Mouse (Mus musculus) small intestine, adult 2 months (tissue): ENCODE measurements at regions not wholly inside any gene's neighbourhood (a gene's known extent, or its start where the extent isn't known, plus 50 kb on each side); places are given as distances from the start of the nearest gene placed in this dataset.
"Not testable (repeated sequence)": the region's sequence is repeated elsewhere in the genome, so short reads cannot be mapped to it uniquely, and the experiment has no call there.

Source experiments
- H3K27ac ChIP-seq: fragments of 200-500 bp; 2 replicates; pipeline ENCODE4 v1.5.1; 2012; ENCODE audit warnings: low read depth, low read length, control low read depth, inconsistent platforms; ENCODE audit not compliant: insufficient read depth
- H3K27me3 ChIP-seq: fragments of 200-500 bp; 2 replicates; pipeline ENCODE4 v1.6.1; 2012; ENCODE audit warnings: mild to moderate bottlenecking, moderate library complexity, low read length, inconsistent platforms; ENCODE audit not compliant: control insufficient read depth, insufficient read depth
- H3K36me3 ChIP-seq: fragments of 200-500 bp; 2 replicates; pipeline ENCODE4 v1.6.1; 2012; ENCODE audit warnings: mild to moderate bottlenecking, low read length, control low read depth, inconsistent platforms; ENCODE audit not compliant: control insufficient read depth, insufficient read depth
- H3K4me1 ChIP-seq: fragments of 200-500 bp; 2 replicates; pipeline ENCODE4 v1.6.1; 2012; ENCODE audit warnings: low read length, inconsistent platforms, mixed read lengths; ENCODE audit not compliant: control insufficient read depth, insufficient read depth, insufficient read length
- H3K4me3 ChIP-seq: fragments of 200-500 bp; 2 replicates; pipeline ENCODE4 v1.5.1; 2012; ENCODE audit warnings: low read depth, mild to moderate bottlenecking, control low read depth, inconsistent platforms, low read length, moderate library complexity
- CTCF ChIP-seq: fragments of 200-500 bp; IDR thresholded peaks from 2 replicates; pipeline ENCODE4 v1.5.1; 2012; ENCODE audit warnings: low read depth, mild to moderate bottlenecking, control low read depth, inconsistent platforms, low read length, moderate library complexity, mixed read lengths; ENCODE audit not compliant: insufficient replicate concordance, insufficient read length; ENCODE audit errors: extremely low read depth
- POLR2A ChIP-seq: fragments of 200-500 bp; IDR thresholded peaks from 2 replicates; pipeline ENCODE4 v1.6.1; 2012; ENCODE audit warnings: low read depth, mild to moderate bottlenecking, control low read depth, inconsistent platforms, low read length, moderate library complexity
- WGBS: fragments of 180-500 bp; shearing (Covaris S2); methylation state at CpG from one replicate; pipeline ENCODE4 v1.1.7; 2018; 5-methylcytosine and 5-hydroxymethylcytosine counted together

DNA sequence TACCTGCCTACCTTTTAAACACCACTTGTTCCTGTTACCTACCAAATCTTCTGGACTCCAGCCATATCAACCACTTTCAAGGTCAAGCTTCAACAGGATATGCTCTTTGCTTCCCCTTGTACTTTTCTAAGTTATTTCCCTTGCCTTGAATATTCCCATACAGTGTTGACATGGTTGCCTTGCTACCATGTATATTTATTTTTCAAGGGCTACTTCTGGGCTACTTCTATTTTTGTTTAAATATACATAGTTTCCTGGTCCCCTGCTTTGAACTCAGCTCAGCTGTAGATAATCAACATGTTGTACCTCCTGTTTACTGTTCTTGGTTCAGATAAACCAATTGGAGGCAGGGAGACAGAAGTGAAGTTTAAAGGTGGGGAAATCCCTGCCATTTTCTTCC is 106.8 kb upstream of the Pdc start:
- Histone ChIP-seq H3K4me3 (no peak overlapping the region), H3K36me3 (no peaks in the 10 kb centered on the region), H3K27me3 (no peaks in the 10 kb centered on the region), H3K27ac (no peak overlapping the region), H3K4me1 (no peaks in the 10 kb centered on the region)
- TF ChIP-seq CTCF (no peak), POLR2A (no peak)

DNA sequence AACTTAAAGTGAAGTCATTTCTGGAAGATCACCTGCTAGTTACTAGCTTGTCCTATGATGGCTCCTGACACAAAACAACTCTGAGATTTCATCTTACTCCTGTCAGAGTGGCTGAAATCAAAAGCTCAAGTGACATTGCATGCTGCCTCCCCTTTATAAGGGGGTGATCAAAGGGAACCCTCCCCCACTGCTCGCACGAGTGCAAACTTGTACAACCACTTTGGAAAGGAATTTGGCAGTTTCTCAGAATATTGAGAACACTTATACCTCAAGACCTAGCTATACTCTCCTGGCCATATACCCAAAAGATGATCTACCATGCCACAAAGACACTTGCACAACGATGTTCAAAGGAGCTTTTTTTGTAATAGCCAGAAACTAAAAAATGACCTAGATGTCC is 102.5 kb upstream of the Pdc start:
- TF ChIP-seq POLR2A (no peak), CTCF (no peak)
- Histone ChIP-seq H3K36me3 (no peaks in the 10 kb centered on the region), H3K27me3 (no peaks in the 10 kb centered on the region), H3K4me1 (no peaks in the 10 kb centered on the region), H3K27ac (no peak overlapping the region), H3K4me3 (no peak overlapping the region)
- WGBS = 87% methylated on average over 3 of the region's 3 CpGs

DNA sequence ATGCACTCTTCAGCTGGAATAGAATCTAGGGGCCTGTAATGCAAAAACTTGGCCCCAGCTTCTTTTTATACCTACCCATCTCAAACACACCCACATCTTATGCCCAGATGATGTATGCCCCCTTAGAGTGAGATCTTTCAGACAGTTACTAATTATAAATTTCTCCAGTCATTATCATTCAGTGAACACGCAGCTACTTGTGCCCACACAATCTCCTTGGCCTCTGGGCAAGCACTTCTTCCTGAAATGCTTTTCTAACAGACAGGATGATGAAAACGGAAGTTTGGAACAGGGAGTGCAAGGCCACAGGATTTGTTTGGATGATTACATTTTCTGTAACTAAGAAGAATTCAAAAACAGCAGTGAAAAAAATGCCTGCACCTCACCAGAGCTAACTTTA is 100.4 kb upstream of the Pdc start:
- H3K36me3 ChIP-seq = no peaks in the 10 kb centered on the region
- H3K4me3 ChIP-seq = no peak overlapping the region
- H3K4me1 ChIP-seq = no peaks in the 10 kb centered on the region
- TF ChIP-seq POLR2A (no peak), CTCF (no peak)
- no peaks in the 10 kb centered on the region for H3K27me3 ChIP-seq
- 63% methylated on average over 2 of the region's 2 CpGs for WGBS
- no peak overlapping the region for H3K27ac ChIP-seq

DNA sequence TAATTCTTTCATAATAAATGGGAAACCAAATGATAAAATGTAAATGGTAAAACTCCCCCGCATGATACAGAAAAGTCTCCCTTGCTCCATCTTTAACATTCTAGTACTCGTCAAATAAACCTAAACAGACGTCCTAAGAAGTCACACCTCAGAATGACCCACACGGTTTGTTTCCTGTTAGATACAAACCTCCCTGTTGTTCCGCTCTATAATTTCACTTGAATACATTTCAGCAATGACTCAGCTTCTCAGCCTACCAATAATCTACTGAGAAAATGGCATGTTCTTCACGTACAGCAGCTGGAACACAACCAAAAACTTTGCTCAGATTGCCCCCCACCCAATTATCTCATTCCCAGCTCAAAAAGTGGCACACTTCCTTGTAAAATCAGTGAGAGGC is 93.7 kb upstream of the Pdc start:
- 73% methylated on average over 6 of the region's 6 CpGs for WGBS
- H3K27me3 ChIP-seq = no peaks in the 10 kb centered on the region

DNA sequence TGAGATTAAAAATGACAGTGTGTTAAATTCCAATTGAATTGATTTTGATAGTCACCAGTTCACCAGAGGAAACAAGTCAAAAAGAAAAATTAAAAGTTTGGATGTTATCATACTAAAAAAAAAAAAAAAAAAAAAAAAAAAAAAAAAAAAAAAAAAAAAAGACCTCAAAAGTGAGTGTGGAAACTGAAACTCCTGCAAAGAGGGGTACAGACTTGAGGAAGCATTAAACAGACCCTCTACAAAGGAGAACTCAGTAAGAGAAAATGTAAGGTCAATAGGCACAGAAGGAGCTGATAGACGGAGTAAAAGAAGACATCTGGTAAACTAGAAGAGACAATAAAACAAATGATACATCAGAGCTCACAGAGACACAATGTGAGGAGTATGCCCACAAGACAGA is 79.7 kb upstream of the Pdc start:
- H3K4me1 ChIP-seq, H3K4me3 ChIP-seq, H3K27ac ChIP-seq, H3K36me3 ChIP-seq, H3K27me3 ChIP-seq: not testable (repeated sequence)
- 84% methylated on average over 1 of the region's 1 CpGs for WGBS

More for the DNA sequence above, 93.7 kb upstream of the Pdc start:
- no peaks in the 10 kb centered on the region for H3K4me1 ChIP-seq
- TF ChIP-seq CTCF (no peak), POLR2A (no peak)
- H3K27ac ChIP-seq = no peak overlapping the region
- H3K36me3 ChIP-seq = no peaks in the 10 kb centered on the region
- H3K4me3 ChIP-seq = no peak overlapping the region

DNA sequence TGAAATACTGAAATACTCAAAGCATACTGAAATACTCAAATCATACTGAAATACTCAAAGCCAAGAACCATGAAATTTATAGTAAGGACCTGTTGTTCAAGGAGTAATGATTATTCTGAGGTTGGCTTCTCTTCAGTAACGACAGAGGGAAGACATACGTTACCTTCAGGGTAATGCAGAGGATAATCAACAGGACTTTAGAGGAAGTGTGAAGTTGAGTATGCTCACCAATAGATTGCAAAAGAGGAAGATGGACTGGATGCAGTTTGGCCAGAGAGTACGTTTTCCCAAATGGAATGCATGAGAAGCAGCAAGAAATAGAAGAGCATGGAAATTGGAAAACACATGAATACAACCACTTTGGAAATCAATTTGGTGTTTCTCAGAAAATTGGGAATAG is 79.1 kb upstream of the Pdc start:
- Histone ChIP-seq H3K27me3 (no peaks in the 10 kb centered on the region), H3K4me1 (no peaks in the 10 kb centered on the region), H3K4me3 (no peak overlapping the region), H3K27ac (no peak overlapping the region), H3K36me3 (no peaks in the 10 kb centered on the region)
- WGBS = 87% methylated on average over 3 of the region's 3 CpGs
- TF ChIP-seq CTCF (no peak), POLR2A (no peak)

DNA sequence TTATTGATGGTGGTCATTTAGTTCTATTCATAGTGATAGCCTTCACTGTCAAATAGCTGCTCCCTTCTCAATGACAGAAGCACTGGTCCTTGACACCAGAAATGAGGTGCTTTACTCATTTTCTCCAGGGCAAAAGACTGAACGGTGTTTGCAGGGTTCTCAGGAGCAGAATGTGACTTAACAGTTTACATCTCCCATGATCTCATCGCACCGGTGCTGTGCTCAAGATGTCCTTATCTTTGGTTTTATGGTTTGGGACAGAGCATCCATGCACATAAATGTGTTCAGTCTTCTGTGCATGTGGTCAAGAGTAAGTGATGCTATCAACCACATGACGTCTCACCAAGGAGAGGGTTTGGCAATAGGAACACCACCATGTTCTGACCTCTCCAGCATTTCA is 78.1 kb upstream of the Pdc start:
- Histone ChIP-seq H3K27ac (no peak overlapping the region), H3K4me1 (no peaks in the 10 kb centered on the region), H3K27me3 (no peaks in the 10 kb centered on the region), H3K36me3 (no peaks in the 10 kb centered on the region), H3K4me3 (no peak overlapping the region)
- TF ChIP-seq CTCF (no peak), POLR2A (no peak)
- 80% methylated on average over 4 of the region's 4 CpGs for WGBS

DNA sequence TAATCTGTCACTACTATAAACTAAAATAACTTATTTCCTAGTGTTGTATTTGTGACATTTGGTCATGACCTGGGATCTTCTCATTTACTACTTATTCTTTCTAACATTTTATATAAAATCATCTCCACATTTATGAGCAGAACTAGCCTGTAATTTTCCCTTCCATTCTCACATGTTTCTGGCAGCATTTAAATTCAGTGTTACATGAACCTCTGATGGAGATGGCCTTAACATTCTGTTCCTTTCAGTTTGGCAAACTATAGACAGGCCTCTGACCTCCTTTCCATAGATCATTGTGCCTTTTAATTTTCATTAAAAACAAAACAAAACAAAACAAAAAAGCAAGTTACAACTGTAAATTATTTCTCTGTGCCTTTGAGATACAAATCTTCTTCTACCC is 77.1 kb upstream of the Pdc start:
- H3K36me3 ChIP-seq = no peaks in the 10 kb centered on the region
- TF ChIP-seq CTCF (no peak), POLR2A (no peak)
- H3K27me3 ChIP-seq = no peaks in the 10 kb centered on the region
- no peak overlapping the region for H3K27ac ChIP-seq
- H3K4me3 ChIP-seq = no peak overlapping the region
- no peaks in the 10 kb centered on the region for H3K4me1 ChIP-seq
